Mouse (Mus musculus) ES-Bruce4 (cell line): ENCODE results near the gene Mut. TPM values are rescaled to one million over a fixed set of nuclear protein-coding genes. Genes with fewer than 3 reads are reported as not detected.

Experiments used
- H3K27ac ChIP-seq: 2 replicates; pipeline ENCODE4 v1.5.1; 2012; ENCODE audit warnings: low read length, inconsistent platforms; ENCODE audit not compliant: insufficient read depth
- H3K27me3 ChIP-seq: 2 replicates; pipeline ENCODE4 v1.6.1; 2012; ENCODE audit warnings: mild to moderate bottlenecking, low read length, inconsistent platforms; ENCODE audit not compliant: control insufficient read depth, poor library complexity, insufficient read depth, severe bottlenecking
- H3K36me3 ChIP-seq: 2 replicates; pipeline ENCODE4 v1.6.1; 2012; ENCODE audit warnings: inconsistent platforms, mild to moderate bottlenecking, low read length, moderate library complexity; ENCODE audit not compliant: control insufficient read depth, poor library complexity, insufficient read depth, severe bottlenecking
- H3K4me1 ChIP-seq: one replicate; pipeline ENCODE4 v1.8.1; 2011; ENCODE audit warnings: low read length; ENCODE audit not compliant: control insufficient read depth, insufficient read depth
- H3K4me3 ChIP-seq: 2 replicates; pipeline ENCODE4 v1.5.1; 2011; ENCODE audit warnings: low read depth, mild to moderate bottlenecking, low read length
- H3K9ac ChIP-seq: 2 replicates; pipeline ENCODE4 v1.6.1; 2012; ENCODE audit warnings: low read depth, mild to moderate bottlenecking, inconsistent platforms; ENCODE audit not compliant: poor library complexity, severe bottlenecking
- H3K9me3 ChIP-seq: replicated peaks from 2 replicates; pipeline ENCODE4 v1.6.1; 2012; ENCODE audit warnings: mild to moderate bottlenecking, low read length, inconsistent platforms; ENCODE audit not compliant: control insufficient read depth, poor library complexity, insufficient read depth, severe bottlenecking
- CTCF ChIP-seq: IDR thresholded peaks from one replicate; pipeline ENCODE4 v1.8.1; 2011; ENCODE audit warnings: low read depth, low read length
- EP300 ChIP-seq: IDR thresholded peaks from 2 replicates; pipeline ENCODE4 v1.6.1; 2011; ENCODE audit warnings: low read depth, low read length; ENCODE audit not compliant: insufficient read depth
- POLR2A ChIP-seq: IDR thresholded peaks from one replicate; pipeline ENCODE4 v1.8.1; 2011; ENCODE audit warnings: low read length; ENCODE audit not compliant: insufficient read depth
- polyA plus RNA-seq: library from polyadenylated mRNA; stranded (reverse); fragments of >200 nt; gene quantifications from 2 replicates; pipeline ENCODE4 v1.2.4, GENCODE M21; 2011; ENCODE audit warnings: low read depth; ENCODE audit not compliant: missing spikeins, insufficient read depth, insufficient read length

Gene Mut
- polyA plus RNA-seq, 1 experiment, result 29.5 TPM

DNA sequence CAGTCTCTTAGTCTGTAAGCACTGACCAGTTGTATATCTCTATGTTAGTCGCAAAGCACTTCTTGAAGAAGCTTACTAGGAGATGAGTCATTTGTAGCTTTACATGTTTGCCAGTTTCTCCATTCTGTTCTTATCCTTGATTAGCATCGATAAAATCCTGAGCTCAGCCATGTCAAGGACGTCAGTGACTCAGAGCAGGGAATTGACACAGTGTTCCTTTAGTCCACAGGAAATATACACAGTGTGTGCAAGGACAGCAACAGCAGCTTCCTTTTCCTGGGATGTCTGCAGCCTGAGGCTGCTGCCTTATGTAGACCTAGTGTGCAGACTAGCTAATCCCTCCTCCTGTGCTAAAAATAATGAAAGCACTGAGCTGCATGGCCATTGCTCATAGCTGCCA lies 14.0 kb downstream of the Mut start:
- no peaks in the 10 kb centered on the region for H3K27me3 ChIP-seq
- H3K27ac ChIP-seq, result no peak overlapping the region
- H3K9ac ChIP-seq, result no peak overlapping the region
- H3K9me3 ChIP-seq, result no peaks in the 10 kb centered on the region
- H3K4me3 ChIP-seq, result no peak overlapping the region
- no peaks in the 10 kb centered on the region for H3K4me1 ChIP-seq
- TF ChIP-seq CTCF (no peak), POLR2A (no peak), EP300 (no peak)
- H3K36me3 ChIP-seq, result peaks cover 11% of the 10 kb centered on the region

DNA sequence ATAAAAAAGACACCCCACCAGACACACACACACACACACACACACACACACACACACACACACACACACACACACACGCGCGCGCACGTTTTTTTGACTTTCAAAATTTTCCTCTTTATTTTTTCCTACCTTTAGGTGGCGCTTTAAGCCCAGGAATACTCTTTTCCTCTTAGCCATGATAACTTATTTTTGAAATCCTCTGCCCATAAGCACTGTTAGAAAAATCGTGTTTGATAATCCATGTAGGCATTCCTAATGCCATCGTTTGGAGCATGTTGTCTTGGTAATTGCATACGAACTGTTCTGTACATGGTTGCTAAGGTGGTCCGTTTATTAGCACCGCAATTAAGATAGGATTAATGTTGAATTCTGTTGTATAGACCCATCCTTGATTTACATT lies 43.4 kb downstream of the Mut start:
- TF ChIP-seq EP300, result no peak
- TF ChIP-seq CTCF, result no peak
- TF ChIP-seq POLR2A, result no peak
- no peaks in the 10 kb centered on the region for H3K36me3 ChIP-seq
- H3K27ac ChIP-seq, result no peak overlapping the region
- H3K9me3 ChIP-seq, result no peaks in the 10 kb centered on the region; the same call in 1 of the 2 replicates
- H3K9ac ChIP-seq, result no peak overlapping the region
- no peaks in the 10 kb centered on the region for H3K4me1 ChIP-seq
- H3K27me3 ChIP-seq, result no peaks in the 10 kb centered on the region
- no peak overlapping the region for H3K4me3 ChIP-seq

DNA sequence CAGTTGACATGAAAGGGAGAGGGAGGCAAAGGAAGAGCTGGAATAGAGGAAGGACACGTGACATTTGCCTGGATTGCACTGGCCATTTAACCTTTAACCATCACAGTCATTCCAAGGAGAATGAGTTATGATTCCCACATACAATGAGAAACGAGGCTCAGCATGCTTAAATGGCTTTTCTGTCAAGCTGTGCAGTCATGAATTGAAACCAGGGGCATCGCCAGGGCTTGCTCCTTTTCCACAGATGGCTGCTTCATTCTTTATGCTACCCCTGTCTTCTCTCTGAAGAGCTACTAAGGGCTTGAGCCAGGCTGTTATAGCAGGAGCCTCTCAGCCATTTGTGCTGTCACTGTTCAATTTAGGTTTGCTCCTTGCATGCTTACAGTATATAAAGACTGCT lies 57.6 kb downstream of the Mut start:
- no peak overlapping the region for H3K27ac ChIP-seq
- TF ChIP-seq EP300 (no peak), POLR2A (no peak), CTCF (no peak)
- no peaks in the 10 kb centered on the region for H3K4me1 ChIP-seq

More for the DNA sequence above, 57.6 kb downstream of the Mut start:
- Histone ChIP-seq H3K9me3 (no peaks in the 10 kb centered on the region), H3K4me3 (no peak overlapping the region), H3K36me3 (no peaks in the 10 kb centered on the region), H3K9ac (no peak overlapping the region), H3K27me3 (no peaks in the 10 kb centered on the region)

Other genes with a start within 250 kb of the Mut start
- not detected in 2 replicates for gene Esp1, start 207.6 kb upstream of the Mut start, polyA plus RNA-seq
- not detected in 2 replicates for gene Crisp2, start 127.7 kb upstream of the Mut start, polyA plus RNA-seq
- gene Rhag, start 123.6 kb upstream of the Mut start, polyA plus RNA-seq, result not detected in 2 replicates
- gene 9130008F23Rik, start 54.1 kb upstream of the Mut start, polyA plus RNA-seq, result 6.8 and 8.5 TPM in 2 replicates
- gene Glyatl3, start 20.3 kb upstream of the Mut start, polyA plus RNA-seq, result not detected in 2 replicates
- gene Cenpq, start 362 bp downstream of the Mut start, polyA plus RNA-seq, result 24.6 and 26.4 TPM in 2 replicates